Mouse (Mus musculus) lung, adult 2 months (tissue): ENCODE data around the gene Nphs2. TPM values are rescaled to one million over a fixed set of nuclear protein-coding genes. Genes with fewer than 3 reads are reported as not detected.

Experiments
- DNase-seq: peaks from one replicate; pipeline ENCODE4 v3.0.0; 2022
- H3K4me1 ChIP-seq: fragments of 200-500 bp; 2 replicates; pipeline ENCODE4 v1.6.1; 2011; ENCODE audit warnings: low read length; ENCODE audit not compliant: control insufficient read depth, insufficient read depth
- H3K4me3 ChIP-seq: fragments of 200-500 bp; replicated peaks from 2 replicates; pipeline ENCODE3; 2011; ENCODE audit warnings: low read depth, mild to moderate bottlenecking, control low read depth, low read length; ENCODE audit errors: extremely low read depth
- CTCF ChIP-seq: fragments of 200-500 bp; IDR thresholded peaks from 2 replicates; pipeline ENCODE4 v1.5.1; 2011; ENCODE audit warnings: mild to moderate bottlenecking, low read length, control low read depth; ENCODE audit not compliant: insufficient read depth
- POLR2A ChIP-seq: fragments of 200-500 bp; IDR thresholded peaks from 2 replicates; pipeline ENCODE4 v1.6.1; 2011; ENCODE audit warnings: low read depth, mild to moderate bottlenecking, control low read depth, low read length, borderline replicate concordance; ENCODE audit errors: extremely low read depth
- WGBS: fragments of 180-500 bp; shearing (Covaris S2); methylation state at CpG from one replicate; pipeline ENCODE4 v1.1.7; 2018; 5-methylcytosine and 5-hydroxymethylcytosine counted together
- polyA plus RNA-seq: library from polyadenylated mRNA; depleted of rRNA; stranded (reverse); fragments of >200 nt; gene quantifications from 2 replicates; pipeline ENCODE4 v1.2.3, GENCODE M21; 2012; rRNA removed

The Nphs2 gene
- polyA plus RNA-seq, 1 experiment: 0.06 TPM

- Histone ChIP-seq H3K4me3 (no peak overlapping the region), H3K4me1 (no peaks in the 10 kb centered on the region)
- 71% methylated on average over 4 of the region's 4 CpGs for WGBS
- no peak for DNase-seq
- TF ChIP-seq CTCF (no peak), POLR2A (no peak)
Measured at GRCm38 (mm10) chr1:156349031-156349430, 38.5 kb downstream of the Nphs2 start.

- 79% methylated on average over 4 of the region's 4 CpGs for WGBS
- TF ChIP-seq POLR2A (no peak), CTCF (no peak)
- Histone ChIP-seq H3K4me1 (no peaks in the 10 kb centered on the region), H3K4me3 (no peak overlapping the region)
- DNase-seq: no peak
Measured at GRCm38 (mm10) chr1:156350441-156350840, 39.9 kb downstream of the Nphs2 start.

GRCm38 (mm10) chr1:156352466-156352865, 41.9 kb downstream of the Nphs2 start:
- WGBS: 88% methylated on average over 2 of the region's 2 CpGs
- TF ChIP-seq CTCF (no peak), POLR2A (no peak)
- DNase-seq: no peak
- Histone ChIP-seq H3K4me3 (no peak overlapping the region), H3K4me1 (no peaks in the 10 kb centered on the region)

GRCm38 (mm10) chr1:156365740-156366139, 55.2 kb downstream of the Nphs2 start, which contains the start of gene Gm2000:
Gene Gm2000 (plus strand): TSS chr1:156366040.
- WGBS: 89% methylated on average over 8 of the region's 8 CpGs
- no peaks in the 10 kb centered on the region for H3K4me1 ChIP-seq
- TF ChIP-seq CTCF (no peak), POLR2A (no peak)

More at GRCm38 (mm10) chr1:156365740-156366139, 55.2 kb downstream of the Nphs2 start, which contains the start of gene Gm2000:
- H3K4me3 ChIP-seq: no peak within 1 kb of the TSS
- DNase-seq: no peak

Other genes with a start within 250 kb of the Nphs2 start
- gene Fam163a, start 105.7 kb upstream of the Nphs2 start, polyA plus RNA-seq: 0.07 and 0.10 TPM in 2 replicates
- gene Tdrd5, start 7.1 kb upstream of the Nphs2 start, polyA plus RNA-seq: 0.44 and 0.45 TPM in 2 replicates
- 1.4 and 6.7 TPM in 2 replicates for gene Gm2000, start 55.3 kb downstream of the Nphs2 start, polyA plus RNA-seq
- gene Axdnd1, start 110.4 kb downstream of the Nphs2 start, polyA plus RNA-seq: 0.20 TPM in 1 of 2 replicates, not detected in the other
- gene Soat1, start 163.6 kb downstream of the Nphs2 start, polyA plus RNA-seq: 61.3 and 104 TPM in 2 replicates
- gene Gm10031, start 213.3 kb downstream of the Nphs2 start, polyA plus RNA-seq: 11.0 and 12.2 TPM in 2 replicates
- gene Abl2, start 248.1 kb downstream of the Nphs2 start, polyA plus RNA-seq: 8.2 and 9.8 TPM in 2 replicates